Mouse (Mus musculus) stomach, embryonic 15.5 days (tissue): ENCODE measurements around the gene Gstt3. TPM values are rescaled to one million over a fixed set of nuclear protein-coding genes. Genes with fewer than 3 reads are reported as not detected.
A peak's percentile ranks its signal among the peaks of the same experiment; 100 is the strongest.

ENCODE experiments used
- ATAC-seq: fragments of 200-750 bp; cut with Nextera tagmentation; 2 replicates; pipeline ENCODE4 v1.8.0; 2017; ENCODE audit warnings: low read depth, moderate number of reproducible peaks, moderate TSS enrichment; ENCODE audit not compliant: insufficient read depth, low FRiP score
- H3K27ac ChIP-seq: fragments of 300-500 bp; sonication (generic); 2 replicates; pipeline ENCODE4 v1.5.1; 2015; ENCODE audit warnings: mild to moderate bottlenecking, inconsistent platforms
- H3K27me3 ChIP-seq: fragments of 300-500 bp; sonication (generic); replicated peaks from 2 replicates; pipeline ENCODE4 v1.6.1; 2015; ENCODE audit warnings: inconsistent platforms
- H3K36me3 ChIP-seq: fragments of 300-500 bp; sonication (generic); 2 replicates; pipeline ENCODE4 v1.6.1; 2015; ENCODE audit warnings: inconsistent platforms
- H3K4me1 ChIP-seq: fragments of 300-500 bp; sonication (generic); 2 replicates; pipeline ENCODE4 v1.6.1; 2015; ENCODE audit warnings: inconsistent platforms
- H3K4me2 ChIP-seq: fragments of 300-500 bp; sonication (generic); 2 replicates; pipeline ENCODE4 v1.6.1; 2015; ENCODE audit warnings: mild to moderate bottlenecking, inconsistent platforms
- H3K4me3 ChIP-seq: fragments of 300-500 bp; sonication (generic); replicated peaks from 2 replicates; pipeline ENCODE4 v1.5.1; 2015; ENCODE audit warnings: inconsistent platforms
- H3K9ac ChIP-seq: fragments of 300-500 bp; sonication (generic); 2 replicates; pipeline ENCODE4 v1.6.1; 2015; ENCODE audit warnings: inconsistent platforms
- H3K9me3 ChIP-seq: fragments of 300-500 bp; sonication (generic); 2 replicates; pipeline ENCODE4 v1.6.1; 2016; ENCODE audit warnings: inconsistent platforms
- WGBS: fragments of 180-500 bp; shearing (Covaris S2); methylation state at CpG from one replicate; pipeline ENCODE4 v1.1.7; 2015; 5-methylcytosine and 5-hydroxymethylcytosine counted together
- polyA plus RNA-seq: library from polyadenylated mRNA; unstranded; fragments of >200 nt; fragmentation: Nextera tagmentation; extraction: Ambion mirVana; gene quantifications from 2 replicates; pipeline ENCODE4 v1.2.1, GENCODE M21; 2015

The Gstt3 gene
- polyA plus RNA-seq, 1 experiment from 2014 or later: 43.5 TPM

GRCm38 (mm10) chr10:75798176-75798696 is 17.0 kb upstream of the Gstt3 start, which contains the start of gene Gstt1:
Gstt1 (minus strand) TSS chr10:75798584.
- peak; percentile 27; the same call in 1 of the 2 replicates for ATAC-seq
- H3K27ac ChIP-seq: no peak within 1 kb of the TSS
- no peaks in the 10 kb centered on the region for H3K9me3 ChIP-seq
- peak within 1 kb of the TSS; percentile 86 for H3K4me2 ChIP-seq
- WGBS: 2% methylated on average over 18 of the region's 18 CpGs
- H3K27me3 ChIP-seq: no peaks in the 10 kb centered on the region
- peaks cover 10% of the 10 kb centered on the region; the same call in 1 of the 2 replicates for H3K4me1 ChIP-seq
- no peaks in the 10 kb centered on the region for H3K36me3 ChIP-seq
- H3K9ac ChIP-seq: 0 out of 2 replicates have a peak within 1 kb of the TSS, but pooled peaks have one; percentile 21
- H3K4me3 ChIP-seq: peak within 1 kb of the TSS; percentile 46

DNA sequence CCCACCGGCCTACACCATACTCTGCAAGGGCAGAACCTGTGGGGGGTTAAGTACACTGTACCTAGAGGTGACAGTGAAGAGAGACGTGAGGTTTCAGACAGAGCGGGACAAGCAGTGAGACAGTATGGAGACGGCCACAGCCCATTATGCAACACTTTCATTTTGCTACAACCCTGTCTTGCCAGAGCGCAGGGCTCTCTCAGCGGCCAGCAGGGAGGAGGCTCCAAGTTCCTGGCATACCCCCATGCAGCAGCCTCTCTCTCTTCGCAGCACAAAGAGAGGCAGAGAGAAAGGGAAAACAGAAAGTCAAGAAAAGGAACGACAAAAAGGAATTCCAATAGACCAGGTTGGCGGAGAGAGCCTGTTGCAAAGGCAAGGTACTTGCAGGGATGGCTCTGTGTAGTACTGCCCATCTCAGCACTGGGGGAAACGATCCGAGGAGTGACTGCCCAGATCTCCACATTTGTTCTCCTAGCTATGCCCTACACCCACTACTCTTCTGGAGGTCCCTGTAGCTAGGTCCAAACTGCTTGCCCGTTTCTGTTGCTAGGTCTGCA is 16.5 kb upstream of the Gstt3 start:
- no peaks in the 10 kb centered on the region for H3K36me3 ChIP-seq
- no peaks in the 10 kb centered on the region for H3K9me3 ChIP-seq
- peak overlapping the region; percentile 46 for H3K4me3 ChIP-seq
- 1% methylated on average over 12 of the region's 12 CpGs for WGBS
- H3K9ac ChIP-seq: 0 out of 2 replicates have a peak overlapping the region, but pooled peaks have one; percentile 21
- no peaks in the 10 kb centered on the region for H3K27me3 ChIP-seq
- ATAC-seq: peak; percentile 41; the same call in 1 of the 2 replicates
- H3K4me1 ChIP-seq: peaks cover 10% of the 10 kb centered on the region; the same call in 1 of the 2 replicates
- no peak overlapping the region for H3K27ac ChIP-seq
- peak overlapping the region; percentile 86 for H3K4me2 ChIP-seq

DNA sequence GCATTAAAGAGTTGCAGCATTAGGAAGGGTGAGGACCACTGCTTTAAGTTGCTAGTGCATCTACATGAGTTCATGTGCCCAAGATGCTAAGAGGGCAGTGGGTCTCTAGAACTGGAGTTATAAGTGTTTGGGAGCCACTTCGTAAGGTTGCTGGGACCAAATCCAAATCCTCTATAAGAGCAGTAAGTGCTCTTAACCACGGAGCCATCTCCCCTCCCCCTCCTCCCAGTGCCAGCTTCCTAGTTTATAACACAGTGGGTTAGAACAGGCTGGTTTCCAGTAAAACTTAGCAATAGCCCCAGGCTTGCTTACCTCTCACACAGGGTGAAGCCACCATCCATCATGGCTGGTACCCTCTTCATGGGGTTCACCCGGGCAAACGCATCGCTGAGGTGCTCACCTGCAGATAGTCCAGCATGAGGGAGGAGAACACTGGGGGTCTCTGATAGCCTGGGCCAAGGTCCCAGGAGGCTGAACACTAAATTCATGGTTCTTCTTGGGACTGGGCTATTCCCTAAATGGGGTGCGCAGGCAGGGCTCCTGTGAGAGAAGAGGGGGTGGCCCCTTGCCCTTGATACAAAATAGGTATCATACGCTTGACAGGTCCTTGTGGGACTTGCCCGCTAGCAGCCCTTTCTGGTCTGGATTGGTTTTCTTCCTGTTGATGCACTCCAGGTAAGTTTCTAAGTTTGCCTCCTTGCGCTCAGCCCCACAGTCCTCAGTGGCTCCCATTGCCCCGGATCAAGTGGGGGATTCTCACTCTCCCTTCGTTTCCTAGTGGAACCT is 15.7 kb upstream of the Gstt3 start:
- Histone ChIP-seq H3K4me3 (peak overlapping the region; percentile 46), H3K27me3 (no peaks in the 10 kb centered on the region), H3K36me3 (no peaks in the 10 kb centered on the region), H3K9ac (no peak overlapping the region), H3K4me2 (peak overlapping the region; percentile 86), H3K9me3 (no peaks in the 10 kb centered on the region), H3K27ac (no peak overlapping the region), H3K4me1 (peaks cover 10% of the 10 kb centered on the region; the same call in 1 of the 2 replicates)
- WGBS: 48% methylated on average over 11 of the region's 11 CpGs
- peak; percentile 20; the same call in 1 of the 2 replicates for ATAC-seq

GRCm38 (mm10) chr10:75794880-75795279 is 13.7 kb upstream of the Gstt3 start:
- WGBS: 27% methylated on average over 3 of the region's 3 CpGs
- Histone ChIP-seq H3K27me3 (no peaks in the 10 kb centered on the region), H3K27ac (peak overlapping the region; percentile 4; the same call in 1 of the 2 replicates), H3K9ac (no peak overlapping the region), H3K9me3 (no peaks in the 10 kb centered on the region), H3K36me3 (no peaks in the 10 kb centered on the region), H3K4me2 (no peak overlapping the region), H3K4me3 (no peak overlapping the region), H3K4me1 (peaks cover 13% of the 10 kb centered on the region; the same call in 1 of the 2 replicates)
- no peak for ATAC-seq

- H3K4me1 ChIP-seq: peaks cover 7% of the 10 kb centered on the region; the same call in 1 of the 2 replicates
- no peak overlapping the region for H3K9ac ChIP-seq
- no peaks in the 10 kb centered on the region for H3K27me3 ChIP-seq
- H3K36me3 ChIP-seq: no peaks in the 10 kb centered on the region
- H3K4me3 ChIP-seq: no peak overlapping the region
- 0 out of 2 replicates have a peak overlapping the region, but pooled peaks have one; percentile 31 for H3K27ac ChIP-seq
- WGBS: 12% methylated on average over 7 of the region's 7 CpGs
- no peak overlapping the region for H3K4me2 ChIP-seq
- no peaks in the 10 kb centered on the region for H3K9me3 ChIP-seq
- ATAC-seq: no peak
Measured at GRCm38 (mm10) chr10:75790773-75791172, 9.6 kb upstream of the Gstt3 start.

DNA sequence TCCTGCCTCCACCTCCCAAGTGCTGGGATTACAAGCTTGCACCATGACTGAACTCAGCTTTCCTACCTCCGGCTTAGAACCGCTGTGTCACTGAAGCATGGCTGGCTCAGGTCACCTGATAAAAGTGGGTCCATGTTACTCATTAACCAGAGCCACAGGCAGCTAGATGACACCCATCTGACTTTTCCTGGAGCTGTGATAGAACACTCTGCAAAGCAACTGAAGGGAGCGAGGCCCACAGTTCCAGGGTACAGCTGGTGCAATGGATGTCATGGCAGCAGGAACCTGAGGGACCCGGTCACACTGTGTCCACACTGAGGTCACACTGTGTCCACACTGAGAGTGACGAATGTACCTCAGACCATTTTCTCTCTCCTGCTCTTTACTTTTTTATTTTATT is 8.6 kb upstream of the Gstt3 start:
- H3K27ac ChIP-seq: no peak overlapping the region
- WGBS: 65% methylated on average over 5 of the region's 5 CpGs
- H3K9ac ChIP-seq: no peak overlapping the region
- H3K4me1 ChIP-seq: peaks cover 7% of the 10 kb centered on the region; the same call in 1 of the 2 replicates
- no peak overlapping the region for H3K4me2 ChIP-seq
- H3K9me3 ChIP-seq: no peaks in the 10 kb centered on the region
- H3K4me3 ChIP-seq: no peak overlapping the region
- H3K27me3 ChIP-seq: no peaks in the 10 kb centered on the region
- peak; percentile 83 for ATAC-seq
- no peaks in the 10 kb centered on the region for H3K36me3 ChIP-seq

- no peak overlapping the region for H3K27ac ChIP-seq
- ATAC-seq: no peak
Measured at GRCm38 (mm10) chr10:75789081-75789735, 8.0 kb upstream of the Gstt3 start.

GRCm38 (mm10) chr10:75788277-75788676 is 7.1 kb upstream of the Gstt3 start:
- H3K4me2 ChIP-seq: no peak overlapping the region
- H3K27me3 ChIP-seq: no peaks in the 10 kb centered on the region
- no peak overlapping the region for H3K4me3 ChIP-seq
- no peaks in the 10 kb centered on the region for H3K36me3 ChIP-seq
- H3K27ac ChIP-seq: no peak overlapping the region
- no peak for ATAC-seq
- WGBS: 92% methylated on average over 8 of the region's 8 CpGs
- 0 out of 2 replicates have a peak, but pooled peaks cover 3% of the 10 kb centered on the region for H3K4me1 ChIP-seq
- no peaks in the 10 kb centered on the region for H3K9me3 ChIP-seq
- H3K9ac ChIP-seq: no peak overlapping the region

More at GRCm38 (mm10) chr10:75789081-75789735, 8.0 kb upstream of the Gstt3 start:
- no peaks in the 10 kb centered on the region for H3K27me3 ChIP-seq
- no peak overlapping the region for H3K4me3 ChIP-seq
- H3K36me3 ChIP-seq: no peaks in the 10 kb centered on the region
- no peak overlapping the region for H3K9ac ChIP-seq
- H3K4me2 ChIP-seq: no peak overlapping the region
- 0 out of 2 replicates have a peak, but pooled peaks cover 3% of the 10 kb centered on the region for H3K4me1 ChIP-seq
- WGBS: 77% methylated on average over 6 of the region's 6 CpGs
- no peaks in the 10 kb centered on the region for H3K9me3 ChIP-seq

- Histone ChIP-seq H3K4me2 (no peak overlapping the region), H3K27me3 (no peaks in the 10 kb centered on the region), H3K4me3 (no peak overlapping the region), H3K4me1 (0 out of 2 replicates have a peak, but pooled peaks cover 6% of the 10 kb centered on the region), H3K9ac (no peak overlapping the region), H3K9me3 (no peaks in the 10 kb centered on the region), H3K36me3 (no peaks in the 10 kb centered on the region), H3K27ac (no peak overlapping the region)
- WGBS: 67% methylated on average over 1 of the region's 1 CpGs
- no peak for ATAC-seq
Measured at GRCm38 (mm10) chr10:75785442-75785841, 4.2 kb upstream of the Gstt3 start.

GRCm38 (mm10) chr10:75779206-75780174 is 1.7 kb downstream of the Gstt3 start:
- H3K36me3 ChIP-seq: no peaks in the 10 kb centered on the region
- no peaks in the 10 kb centered on the region for H3K27me3 ChIP-seq
- 34% methylated on average over 15 of the region's 15 CpGs for WGBS
- peak overlapping the region; percentile 31; the same call in 1 of the 2 replicates for H3K27ac ChIP-seq
- H3K4me3 ChIP-seq: peak overlapping the region; percentile 57
- H3K4me2 ChIP-seq: peak overlapping the region; percentile 96
- no peak overlapping the region for H3K9ac ChIP-seq
- H3K9me3 ChIP-seq: no peaks in the 10 kb centered on the region
- ATAC-seq: peak; percentile 24; the same call in 1 of the 2 replicates
- 0 out of 2 replicates have a peak, but pooled peaks cover 15% of the 10 kb centered on the region for H3K4me1 ChIP-seq
